1 mouse cellular context compared by ENCODE assay signal in genomic region chr12:71865937-71866336, GRCm38 (mm10).
TF ChIP-seq lines count a peak whose summit lies in the region.

No protein-coding gene starts in this region.

TF ChIP-seq in CH12.LX, 34 proteins besides CTCF, POLR2A, EP300 and RAD21 (continued from another document):
- TF ChIP-seq NELFE (IDR thresholded peaks at IDR 0.05; ENCODE audit: low read depth, low read length) (no peak), TCF12 (IDR thresholded peaks at IDR 0.05; ENCODE audit: low read depth, low read length) (no peak), USF1 (IDR thresholded peaks at IDR 0.05; ENCODE audit: low read depth, low read length) (no peak), KAT2A (IDR thresholded peaks at IDR 0.05; ENCODE audit: insufficient replicate concordance, low read length) (no peak), JUN (IDR thresholded peaks at IDR 0.05; ENCODE audit: insufficient read depth, low read depth, low read length) (no peak), ELF1 (IDR thresholded peaks at IDR 0.05; ENCODE audit: low read depth, low read length) (no peak)
